Mouse (Mus musculus): Measurements from ENCODE around the gene Zfp507.

- no peak for TF ChIP-seq GATA1 (IDR thresholded peaks at IDR 0.05; ENCODE audit: borderline replicate concordance, low read length)
- TF ChIP-seq FLI1 (IDR thresholded peaks at IDR 0.05; ENCODE audit: low read length) = no peak
These were observed 450 bp downstream of the Zfp507 start for GRCm38 (mm10) chr7:35802201-35802905.

Data from megakaryocyte, embryonic 14.5 days (primary cell).